8 mouse cellular contexts compared by ENCODE assay signal in genomic region chr2:30708001-30708683, GRCm38 (mm10).
DNase-seq lines count a peak whose midpoint lies in the region; ATAC-seq and TF ChIP-seq lines count a peak whose summit lies in the region.

No protein-coding gene starts in this region.

- peaks cover 33% of the 10 kb centered on the region for H3K4me1 ChIP-seq in embryonic fibroblast, embryonic 13.5 days (ENCODE audit: control insufficient read depth, insufficient read depth, low read length)
- H3K4me1 ChIP-seq in heart, embryonic 14.5 days (ENCODE audit: control insufficient read depth in 2 of 2, insufficient read depth in 2 of 2, low read length in 2 of 2), result peaks cover 36 to 49% of the 10 kb centered on the region in 2 experiments
- peaks cover 62% of the 10 kb centered on the region for H3K4me1 ChIP-seq in kidney, embryonic 16.5 days (ENCODE audit: insufficient read depth, low read length)
- peaks cover 9% of the 10 kb centered on the region for H3K4me1 ChIP-seq in lung, adult 2 months (ENCODE audit: control insufficient read depth, insufficient read depth, low read length)

- no peaks in the 10 kb centered on the region for H3K27me3 ChIP-seq in C2C12 (ENCODE audit: control insufficient read depth, insufficient read depth, insufficient read length)
- H3K27me3 ChIP-seq in heart, embryonic 14.5 days (ENCODE audit: control insufficient read depth, insufficient read depth, low read length), result no peaks in the 10 kb centered on the region
- no peaks in the 10 kb centered on the region for H3K27me3 ChIP-seq in kidney, embryonic 16.5 days (ENCODE audit: insufficient read depth, low read length)

- peaks cover 4% of the 10 kb centered on the region; the same call in 1 of the 2 replicates for H3K9me3 ChIP-seq in heart, embryonic 14.5 days (ENCODE audit: control insufficient read depth, low read length)
- peaks cover 3% of the 10 kb centered on the region; the same call in 1 of the 2 replicates for H3K9me3 ChIP-seq in kidney, embryonic 16.5 days (ENCODE audit: low read length)

- H3K27ac ChIP-seq in embryonic fibroblast, embryonic 13.5 days (ENCODE audit: insufficient read depth, low read length), result peak overlapping the region; percentile 100
- peak overlapping the region; percentile 98 to 99 for H3K27ac ChIP-seq in heart, embryonic 14.5 days (replicated peaks in 1 of 2; ENCODE audit: control insufficient read depth in 1 of 2, insufficient read depth in 1 of 2, low read depth in 2 of 2, low read length in 2 of 2)
- peak overlapping the region; percentile 100 for H3K27ac ChIP-seq in kidney, embryonic 16.5 days (ENCODE audit: low read length)

- DNase-seq in adrenal gland, postnatal 10 days, result peak; percentile 87
- DNase-seq in lung, adult 2 months, result peak; percentile 79
- DNase-seq in retina, postnatal 1 day, result peak; percentile 89
- DNase-seq in urinary bladder, postnatal 4 days (ENCODE audit: low spot score in 2 of 2), result peak; percentile 89 to 91

- peak overlapping the region; percentile 96 for H3K4me2 ChIP-seq in heart, embryonic 14.5 days (ENCODE audit: low read length)
- peak overlapping the region; percentile 63 for H3K4me2 ChIP-seq in kidney, embryonic 16.5 days (replicated peaks; ENCODE audit: low read depth, low read length)

- H3K9ac ChIP-seq in heart, embryonic 14.5 days (ENCODE audit: low read length), result peak overlapping the region; percentile 86
- H3K9ac ChIP-seq in kidney, embryonic 16.5 days (replicated peaks; ENCODE audit: low read length), result peak overlapping the region; percentile 81

- under 1% methylated on average over 42 of the region's 48 CpGs for WGBS in heart, embryonic 14.5 days
- under 1% methylated on average over 45 of the region's 48 CpGs for WGBS in kidney, embryonic 16.5 days
- 1% methylated on average over 47 of the region's 48 CpGs for WGBS in lung, adult 2 months

- H3K79me2 ChIP-seq in C2C12 (ENCODE audit: control insufficient read depth, insufficient read depth), result peaks cover 7% of the 10 kb centered on the region

- peak overlapping the region; percentile 32 for H3K4me3 ChIP-seq in C2C12 (ENCODE audit: insufficient read depth, poor library complexity, severe bottlenecking)
- H3K4me3 ChIP-seq in embryonic fibroblast, embryonic 13.5 days (ENCODE audit: insufficient read depth, low read length), result no peak overlapping the region
- H3K4me3 ChIP-seq in heart, embryonic 14.5 days (ENCODE audit: control insufficient read depth in 1 of 2, insufficient read depth in 1 of 2, low read depth in 1 of 2, low read length in 2 of 2), result peak overlapping the region; percentile 42 to 51
- peak overlapping the region; percentile 40 for H3K4me3 ChIP-seq in kidney, embryonic 16.5 days (ENCODE audit: low read length)
- H3K4me3 ChIP-seq in lung, adult 2 months (replicated peaks; ENCODE audit: extremely low read depth, low read depth, low read length), result peak overlapping the region; percentile 57

- TF ChIP-seq CTCF in C2C12 (IDR thresholded peaks at IDR 0.05; ENCODE audit: control insufficient read depth, insufficient read depth, insufficient read length), result no peak
- TF ChIP-seq CTCF in embryonic fibroblast, embryonic 13.5 days (IDR thresholded peaks at IDR 0.05; ENCODE audit: borderline replicate concordance, insufficient read depth, low read length), result no peak
- no peak for TF ChIP-seq CTCF in lung, adult 2 months (IDR thresholded peaks at IDR 0.05; ENCODE audit: insufficient read depth, low read length)

- peak; percentile 57 for TF ChIP-seq POLR2A in embryonic fibroblast, embryonic 13.5 days (IDR thresholded peaks at IDR 0.05; ENCODE audit: low read depth, low read length)
- TF ChIP-seq POLR2A in lung, adult 2 months (IDR thresholded peaks at IDR 0.05; ENCODE audit: borderline replicate concordance, extremely low read depth, low read depth, low read length), result peak; percentile 36; the same call in 1 of the 2 replicates

- H3ac ChIP-seq in C2C12 (ENCODE audit: control insufficient read depth, insufficient read length, low read depth), result peak overlapping the region; percentile 86

- ATAC-seq in heart, embryonic 14.5 days (ENCODE audit: insufficient number of reproducible peaks, insufficient read depth, low FRiP score, low read depth), result peak; percentile 71
- peak; percentile 85 for ATAC-seq in kidney, embryonic 16.5 days (ENCODE audit: low FRiP score, low TSS enrichment)

- no peaks in the 10 kb centered on the region for H3K79me3 ChIP-seq in C2C12 (ENCODE audit: low read depth)

- H3K36me3 ChIP-seq in C2C12 (ENCODE audit: control insufficient read depth, insufficient read depth), result no peaks in the 10 kb centered on the region
- H3K36me3 ChIP-seq in heart, embryonic 14.5 days (ENCODE audit: control insufficient read depth, insufficient read depth, low read length), result no peaks in the 10 kb centered on the region
- H3K36me3 ChIP-seq in kidney, embryonic 16.5 days (ENCODE audit: insufficient read depth, low read length), result no peaks in the 10 kb centered on the region

TF ChIP-seq in C2C12, 6 proteins besides CTCF, POLR2A, EP300 and RAD21:
- TF ChIP-seq CEBPB (IDR thresholded peaks at IDR 0.05; ENCODE audit: low read depth) (no peak), USF1 (IDR thresholded peaks at IDR 0.05; ENCODE audit: low read depth) (no peak), MAX (IDR thresholded peaks at IDR 0.05) (no peak), FOSL1 (IDR thresholded peaks at IDR 0.05; ENCODE audit: insufficient read depth, low read length, poor library complexity, severe bottlenecking) (no peak), MYOG (IDR thresholded peaks at IDR 0.05; ENCODE audit: control insufficient read depth, extremely low read depth, insufficient read length) (no peak), MYOD1 (IDR thresholded peaks at IDR 0.05; ENCODE audit: control insufficient read depth, insufficient read length, low read depth) (no peak)
